Mouse (Mus musculus) thymus, adult 2 months (tissue): ENCODE measurements around the gene Fam69a.

Source experiments
- CTCF ChIP-seq: fragments of 200-500 bp; IDR thresholded peaks from 2 replicates; pipeline ENCODE4 v1.5.1; 2012; ENCODE audit warnings: mild to moderate bottlenecking, control low read depth, low read length, moderate library complexity, borderline replicate concordance; ENCODE audit not compliant: control insufficient read depth, poor library complexity, insufficient read depth; ENCODE audit errors: extremely low read depth
- POLR2A ChIP-seq: fragments of 200-500 bp; IDR thresholded peaks from 2 replicates; pipeline ENCODE4 v1.6.1; 2012; ENCODE audit warnings: mild to moderate bottlenecking, low read length, control low read depth, moderate library complexity; ENCODE audit not compliant: control insufficient read depth, poor library complexity, insufficient read depth; ENCODE audit errors: extremely low read depth

- TF ChIP-seq CTCF, result no peak
- no peak for TF ChIP-seq POLR2A
These were observed 34.5 kb upstream of the Fam69a start for GRCm38 (mm10) chr5:108021346-108021745.
